ENCODE assay signal across 29 mouse cellular contexts in genomic region chr15:20684200-20684599, GRCm38 (mm10). TPM values are rescaled to one million over a fixed set of nuclear protein-coding genes. Genes with fewer than 3 reads are reported as not detected.
"Had no signal": no experiment of that assay in that cellular context is flagged by ENCODE, and none has a peak within 500 bp of the region (broad histone marks: within the 10 kb centered on the region; RNA-seq: fewer than 3 reads in every experiment).

No protein-coding gene starts in this region.

- H3K9me3 ChIP-seq: heart, embryonic 10.5 days; heart, embryonic 12.5 days; hindbrain, embryonic 13.5 days; hindbrain, embryonic 15.5 days; kidney, embryonic 15.5 days; limb, embryonic 13.5 days; limb, embryonic 15.5 days; liver, embryonic 12.5 days had no signal

- H3K4me3 ChIP-seq: heart, embryonic 10.5 days; heart, embryonic 12.5 days; hindbrain, embryonic 13.5 days; hindbrain, embryonic 15.5 days; kidney, embryonic 15.5 days; limb, embryonic 13.5 days; limb, embryonic 15.5 days; liver, embryonic 12.5 days had no signal

- H3K27ac ChIP-seq: heart, embryonic 10.5 days; hindbrain, embryonic 13.5 days; hindbrain, embryonic 15.5 days; hindbrain, postnatal 0 days; kidney, embryonic 15.5 days; kidney, postnatal 0 days; limb, embryonic 13.5 days; limb, embryonic 15.5 days; liver, embryonic 12.5 days had no signal

- H3K36me3 ChIP-seq: heart, embryonic 10.5 days; heart, embryonic 12.5 days; hindbrain, embryonic 13.5 days; hindbrain, embryonic 15.5 days; kidney, embryonic 15.5 days; limb, embryonic 13.5 days; limb, embryonic 15.5 days; liver, embryonic 12.5 days had no signal

- ATAC-seq: hindbrain, postnatal 0 days; intestine, embryonic 16.5 days; liver, embryonic 12.5 days had no signal

- H3K27me3 ChIP-seq: heart, embryonic 12.5 days; hindbrain, embryonic 13.5 days; hindbrain, embryonic 15.5 days; kidney, embryonic 15.5 days; limb, embryonic 13.5 days; limb, embryonic 15.5 days; liver, embryonic 12.5 days had no signal

- H3K9ac ChIP-seq: heart, embryonic 12.5 days; hindbrain, embryonic 13.5 days; hindbrain, embryonic 15.5 days; kidney, embryonic 15.5 days; limb, embryonic 13.5 days; limb, embryonic 15.5 days; liver, embryonic 12.5 days had no signal

- H3K4me2 ChIP-seq: heart, embryonic 12.5 days; hindbrain, embryonic 13.5 days; hindbrain, embryonic 15.5 days; kidney, embryonic 15.5 days; limb, embryonic 13.5 days; limb, embryonic 15.5 days; liver, embryonic 12.5 days had no signal

- DNase-seq: gastrocnemius, postnatal 14 days; gastrocnemius, postnatal 36 days; heart, adult 18-20 months; heart, postnatal 10 days; heart, postnatal 36 days; kidney, adult 11 months; kidney, adult 2 months; kidney, adult 9 months; kidney, postnatal 14 days; kidney, postnatal 36 days; layer of hippocampus, adult 9-11 months; layer of hippocampus, postnatal 36 days; left cerebral cortex, postnatal 4 days had no signal

- H3K4me1 ChIP-seq: heart, embryonic 10.5 days; heart, embryonic 12.5 days; hindbrain, embryonic 13.5 days; hindbrain, embryonic 15.5 days; kidney, embryonic 15.5 days; limb, embryonic 13.5 days; limb, embryonic 15.5 days; liver, embryonic 12.5 days had no signal

RNA-seq across cellular contexts. Expression of gene Acot10, which starts 17.6 kb away (rescaled TPM):
- polyA plus RNA-seq: heart, embryonic 12.5 days; heart, embryonic 14.5 days; intestine, embryonic 14.5 days; intestine, embryonic 16.5 days; kidney, adult 2 months; kidney, embryonic 15.5 days; large intestine, adult 2 months; limb, embryonic 11.5 days; limb, embryonic 15.5 days; liver, adult 2 months; liver, embryonic 12.5 days had no signal
